Mouse (Mus musculus): ENCODE data around the gene Pim3. TPM values are rescaled to one million over a fixed set of nuclear protein-coding genes. Genes with fewer than 3 reads are reported as not detected.

Gene Pim3
- total and polyA plus RNA-seq, 3 experiments, result 33.6 to 41.6 TPM; not detected in 1

- Histone ChIP-seq H3K27ac (ENCODE audit: control insufficient read depth, low read depth, low read length) (no peak overlapping the region), H3K27me3 (ENCODE audit: control insufficient read depth in 1 of 2, insufficient read depth in 2 of 2, low read length in 2 of 2) (no peaks in the 10 kb centered on the region), H3K9me3 (replicated peaks; ENCODE audit: insufficient read depth, low read length) (no peaks in the 10 kb centered on the region), H3K79me2 (ENCODE audit: control insufficient read depth, insufficient read depth, low read length, poor library complexity) (no peaks in the 10 kb centered on the region; the same call in 1 of the 2 replicates), H3K4me1 (ENCODE audit: control insufficient read depth in 1 of 2, insufficient read depth in 2 of 2, low read length in 2 of 2) (peaks cover 0 to 2% of the 10 kb centered on the region in 2 experiments; a peak in 1 of 4 replicates), H3K4me3 (ENCODE audit: control insufficient read depth in 1 of 2, insufficient read depth in 1 of 2, low read depth in 2 of 2, low read length in 2 of 2) (no peak overlapping the region), H3K9ac (ENCODE audit: control insufficient read depth, low read depth, low read length, poor library complexity, severe bottlenecking) (no peak overlapping the region), H3K36me3 (ENCODE audit: control insufficient read depth in 1 of 2, insufficient read depth in 2 of 2, low read length in 2 of 2) (no peaks in the 10 kb centered on the region)
- TF ChIP-seq KAT2A (conservative IDR thresholded peaks at IDR 0.05; ENCODE audit: low read depth, low read length) (no peak), POLR2A (IDR thresholded peaks at IDR 0.05; ENCODE audit: control insufficient read depth in 1 of 2, insufficient read depth in 1 of 2, low read depth in 1 of 2, low read length in 2 of 2, poor library complexity in 1 of 2) (no peak), MAZ (IDR thresholded peaks at IDR 0.05; ENCODE audit: low read depth, low read length) (no peak), JUND (IDR thresholded peaks at IDR 0.05; ENCODE audit: low read depth, low read length) (no peak), SIN3A (IDR thresholded peaks at IDR 0.05; ENCODE audit: low read length) (no peak)
- peak; percentile 23 for DNase-seq (ENCODE audit: low read depth, low spot score)
These were observed 26.0 kb upstream of the Pim3 start for GRCm38 (mm10) chr15:88836031-88836430.

- Histone ChIP-seq H3K4me1 (ENCODE audit: control insufficient read depth in 1 of 2, insufficient read depth in 2 of 2, low read length in 2 of 2) (peaks cover 0 to 2% of the 10 kb centered on the region in 2 experiments; a peak in 1 of 4 replicates), H3K27ac (ENCODE audit: control insufficient read depth, low read depth, low read length) (no peak overlapping the region), H3K36me3 (ENCODE audit: control insufficient read depth in 1 of 2, insufficient read depth in 2 of 2, low read length in 2 of 2) (no peaks in the 10 kb centered on the region), H3K9ac (ENCODE audit: control insufficient read depth, low read depth, low read length, poor library complexity, severe bottlenecking) (no peak overlapping the region), H3K9me3 (replicated peaks; ENCODE audit: insufficient read depth, low read length) (no peaks in the 10 kb centered on the region), H3K4me3 (ENCODE audit: control insufficient read depth in 1 of 2, insufficient read depth in 1 of 2, low read depth in 2 of 2, low read length in 2 of 2) (no peak overlapping the region), H3K27me3 (ENCODE audit: control insufficient read depth in 1 of 2, insufficient read depth in 2 of 2, low read length in 2 of 2) (no peaks in the 10 kb centered on the region), H3K79me2 (ENCODE audit: control insufficient read depth, insufficient read depth, low read length, poor library complexity) (no peaks in the 10 kb centered on the region; the same call in 1 of the 2 replicates)
- no peak for DNase-seq (ENCODE audit: low read depth, low spot score)
- TF ChIP-seq BHLHE40 (IDR thresholded peaks at IDR 0.05; ENCODE audit: borderline replicate concordance, low read depth, low read length) (no peak), POLR2A (IDR thresholded peaks at IDR 0.05; ENCODE audit: control insufficient read depth in 1 of 2, insufficient read depth in 1 of 2, low read depth in 1 of 2, low read length in 2 of 2, poor library complexity in 1 of 2) (no peak), ZC3H11A (IDR thresholded peaks at IDR 0.05; ENCODE audit: low read depth, low read length) (no peak), USF1 (IDR thresholded peaks at IDR 0.05; ENCODE audit: low read depth, low read length) (no peak), NELFE (IDR thresholded peaks at IDR 0.05; ENCODE audit: low read depth, low read length) (no peak), TCF12 (IDR thresholded peaks at IDR 0.05; ENCODE audit: low read depth, low read length) (no peak), POLR2AphosphoS5 (IDR thresholded peaks at IDR 0.05; ENCODE audit: borderline replicate concordance, low read depth, low read length) (no peak), SIN3A (IDR thresholded peaks at IDR 0.05; ENCODE audit: low read length) (no peak), ZKSCAN1 (IDR thresholded peaks at IDR 0.05; ENCODE audit: low read depth, low read length) (no peak), EP300 (IDR thresholded peaks at IDR 0.05; ENCODE audit: low read depth in 1 of 2, low read length in 2 of 2) (no peak), JUND (IDR thresholded peaks at IDR 0.05; ENCODE audit: low read depth, low read length) (no peak), GATA1 (IDR thresholded peaks at IDR 0.05; ENCODE audit: low read depth, low read length) (no peak), RCOR1 (IDR thresholded peaks at IDR 0.05; ENCODE audit: low read depth, low read length) (no peak), CHD1 (IDR thresholded peaks at IDR 0.05; ENCODE audit: low read depth, low read length) (no peak)
These were observed 25.4 kb upstream of the Pim3 start for GRCm38 (mm10) chr15:88836571-88836970.

Data from MEL (cell line).